Mouse (Mus musculus): ENCODE measurements around the gene Kcna10. TPM values are rescaled to one million over a fixed set of nuclear protein-coding genes. Genes with fewer than 3 reads are reported as not detected.

Kcna10 gene
- total and polyA plus RNA-seq, 2 experiments from 2014 or later = not detected

DNA sequence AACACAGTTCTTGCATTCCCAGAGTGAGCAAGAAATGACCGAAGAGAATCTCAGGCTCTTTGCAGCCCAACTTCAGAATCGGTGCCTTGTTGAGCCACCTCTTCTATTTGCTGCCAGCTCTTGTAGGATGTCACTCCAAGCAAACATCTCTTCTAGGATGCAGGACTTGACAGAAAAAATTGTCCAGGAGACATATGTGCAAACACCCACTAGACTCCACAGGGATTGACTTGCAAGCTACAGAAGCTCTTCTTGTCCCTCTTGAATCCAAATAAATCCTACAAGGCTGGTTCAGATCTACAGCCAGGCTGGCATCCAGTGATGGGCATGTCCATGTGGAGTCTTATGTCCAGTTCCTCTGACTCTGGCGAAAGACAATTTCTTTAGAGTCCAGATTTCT, 21.6 kb downstream of the Kcna10 start:
- DNase-seq (ENCODE audit: low spot score) (no peak), ATAC-seq (ENCODE audit: insufficient read depth, low read depth) (no peak)
- no peak overlapping the region for H3K4me2 ChIP-seq (ENCODE audit: low read depth, low read length)
- no peaks in the 10 kb centered on the region for H3K27me3 ChIP-seq (ENCODE audit: control insufficient read depth, insufficient read depth, low read length)
- WGBS = 74% methylated on average over 3 of the region's 3 CpGs
- no peak for TF ChIP-seq CTCF (IDR thresholded peaks at IDR 0.05; ENCODE audit: low read depth)
- TF ChIP-seq EP300 (IDR thresholded peaks at IDR 0.05; ENCODE audit: low read depth) = no peak
- H3K27ac ChIP-seq (ENCODE audit: low read depth) = no peak overlapping the region
- no peaks in the 10 kb centered on the region for H3K36me3 ChIP-seq (replicated peaks; ENCODE audit: control insufficient read depth, insufficient read depth, low read length)
- H3K9me3 ChIP-seq (replicated peaks; ENCODE audit: control insufficient read depth, low read length) = no peaks in the 10 kb centered on the region
- no peak overlapping the region for H3K9ac ChIP-seq (replicated peaks; ENCODE audit: low read depth, low read length)
- H3K4me3 ChIP-seq (ENCODE audit: low read depth, low read length) = no peak overlapping the region
- no peaks in the 10 kb centered on the region for H3K4me1 ChIP-seq (ENCODE audit: control insufficient read depth, insufficient read depth)

- Histone ChIP-seq H3K27me3 (ENCODE audit: control insufficient read depth, insufficient read depth, low read length) (no peaks in the 10 kb centered on the region), H3K27ac (ENCODE audit: low read depth) (no peak overlapping the region), H3K4me3 (ENCODE audit: low read depth, low read length) (no peak overlapping the region), H3K4me2 (ENCODE audit: low read depth, low read length) (no peak overlapping the region), H3K4me1 (ENCODE audit: control insufficient read depth, insufficient read depth) (no peaks in the 10 kb centered on the region), H3K9ac (replicated peaks; ENCODE audit: low read depth, low read length) (no peak overlapping the region), H3K36me3 (replicated peaks; ENCODE audit: control insufficient read depth, insufficient read depth, low read length) (no peaks in the 10 kb centered on the region), H3K9me3 (replicated peaks; ENCODE audit: control insufficient read depth, low read length) (no peaks in the 10 kb centered on the region)
- no peak for ATAC-seq (ENCODE audit: insufficient read depth, low read depth)
- TF ChIP-seq EP300 (IDR thresholded peaks at IDR 0.05; ENCODE audit: low read depth) = no peak
- no peak for TF ChIP-seq CTCF (IDR thresholded peaks at IDR 0.05; ENCODE audit: low read depth)
- DNase-seq (ENCODE audit: low spot score) = no peak
Measured at GRCm38 (mm10) chr3:107205170-107205569, 22.3 kb downstream of the Kcna10 start.

GRCm38 (mm10) chr3:107205994-107206393, 23.1 kb downstream of the Kcna10 start:
- H3K4me1 ChIP-seq (ENCODE audit: control insufficient read depth, insufficient read depth) = no peaks in the 10 kb centered on the region
- TF ChIP-seq CTCF (IDR thresholded peaks at IDR 0.05; ENCODE audit: low read depth) = peak; percentile 87
- TF ChIP-seq EP300 (IDR thresholded peaks at IDR 0.05; ENCODE audit: low read depth) = no peak
- no peak overlapping the region for H3K4me3 ChIP-seq (ENCODE audit: low read depth, low read length)
- DNase-seq (ENCODE audit: low spot score) (peak; percentile 44), ATAC-seq (ENCODE audit: insufficient read depth, low read depth) (no peak)
- H3K9me3 ChIP-seq (replicated peaks; ENCODE audit: control insufficient read depth, low read length) = no peaks in the 10 kb centered on the region
- no peaks in the 10 kb centered on the region for H3K36me3 ChIP-seq (replicated peaks; ENCODE audit: control insufficient read depth, insufficient read depth, low read length)
- H3K27me3 ChIP-seq (ENCODE audit: control insufficient read depth, insufficient read depth, low read length) = no peaks in the 10 kb centered on the region
- no peak overlapping the region for H3K9ac ChIP-seq (replicated peaks; ENCODE audit: low read depth, low read length)
- no peak overlapping the region for H3K27ac ChIP-seq (ENCODE audit: low read depth)
- H3K4me2 ChIP-seq (ENCODE audit: low read depth, low read length) = no peak overlapping the region
- WGBS = 9% methylated on average over 4 of the region's 4 CpGs

GRCm38 (mm10) chr3:107206490-107207150, 23.8 kb downstream of the Kcna10 start:
- Histone ChIP-seq H3K27me3 (ENCODE audit: control insufficient read depth, insufficient read depth, low read length) (no peaks in the 10 kb centered on the region), H3K27ac (ENCODE audit: low read depth) (no peak overlapping the region), H3K4me1 (ENCODE audit: control insufficient read depth, insufficient read depth) (no peaks in the 10 kb centered on the region), H3K4me3 (ENCODE audit: low read depth, low read length) (no peak overlapping the region), H3K9me3 (replicated peaks; ENCODE audit: control insufficient read depth, low read length) (no peaks in the 10 kb centered on the region), H3K36me3 (replicated peaks; ENCODE audit: control insufficient read depth, insufficient read depth, low read length) (no peaks in the 10 kb centered on the region), H3K9ac (replicated peaks; ENCODE audit: low read depth, low read length) (no peak overlapping the region), H3K4me2 (ENCODE audit: low read depth, low read length) (no peak overlapping the region)
- DNase-seq (ENCODE audit: low spot score) = no peak
- 38% methylated on average over 4 of the region's 4 CpGs for WGBS
- TF ChIP-seq EP300 (IDR thresholded peaks at IDR 0.05; ENCODE audit: low read depth) = no peak
- no peak for TF ChIP-seq CTCF (IDR thresholded peaks at IDR 0.05; ENCODE audit: low read depth)
- no peak for ATAC-seq (ENCODE audit: insufficient read depth, low read depth)

- TF ChIP-seq CTCF (IDR thresholded peaks at IDR 0.05; ENCODE audit: low read depth) = no peak
- TF ChIP-seq EP300 (IDR thresholded peaks at IDR 0.05; ENCODE audit: low read depth) = no peak
- no peaks in the 10 kb centered on the region for H3K27me3 ChIP-seq (ENCODE audit: control insufficient read depth, insufficient read depth, low read length)
- H3K4me1 ChIP-seq (ENCODE audit: control insufficient read depth, insufficient read depth) = no peaks in the 10 kb centered on the region
- no peak overlapping the region for H3K4me3 ChIP-seq (ENCODE audit: low read depth, low read length)
- WGBS = 60% methylated on average over 7 of the region's 7 CpGs
- H3K9ac ChIP-seq (replicated peaks; ENCODE audit: low read depth, low read length) = no peak overlapping the region
- no peaks in the 10 kb centered on the region for H3K36me3 ChIP-seq (replicated peaks; ENCODE audit: control insufficient read depth, insufficient read depth, low read length)
- no peak overlapping the region for H3K27ac ChIP-seq (ENCODE audit: low read depth)
- no peaks in the 10 kb centered on the region for H3K9me3 ChIP-seq (replicated peaks; ENCODE audit: control insufficient read depth, low read length)
- no peak overlapping the region for H3K4me2 ChIP-seq (ENCODE audit: low read depth, low read length)
- no peak for ATAC-seq (ENCODE audit: insufficient read depth, low read depth)
- DNase-seq (ENCODE audit: low spot score) = no peak
Measured at GRCm38 (mm10) chr3:107207625-107208253, 24.9 kb downstream of the Kcna10 start.
